Comparison of ENCODE assay signal across 8 mouse cellular contexts in the genomic region with DNA sequence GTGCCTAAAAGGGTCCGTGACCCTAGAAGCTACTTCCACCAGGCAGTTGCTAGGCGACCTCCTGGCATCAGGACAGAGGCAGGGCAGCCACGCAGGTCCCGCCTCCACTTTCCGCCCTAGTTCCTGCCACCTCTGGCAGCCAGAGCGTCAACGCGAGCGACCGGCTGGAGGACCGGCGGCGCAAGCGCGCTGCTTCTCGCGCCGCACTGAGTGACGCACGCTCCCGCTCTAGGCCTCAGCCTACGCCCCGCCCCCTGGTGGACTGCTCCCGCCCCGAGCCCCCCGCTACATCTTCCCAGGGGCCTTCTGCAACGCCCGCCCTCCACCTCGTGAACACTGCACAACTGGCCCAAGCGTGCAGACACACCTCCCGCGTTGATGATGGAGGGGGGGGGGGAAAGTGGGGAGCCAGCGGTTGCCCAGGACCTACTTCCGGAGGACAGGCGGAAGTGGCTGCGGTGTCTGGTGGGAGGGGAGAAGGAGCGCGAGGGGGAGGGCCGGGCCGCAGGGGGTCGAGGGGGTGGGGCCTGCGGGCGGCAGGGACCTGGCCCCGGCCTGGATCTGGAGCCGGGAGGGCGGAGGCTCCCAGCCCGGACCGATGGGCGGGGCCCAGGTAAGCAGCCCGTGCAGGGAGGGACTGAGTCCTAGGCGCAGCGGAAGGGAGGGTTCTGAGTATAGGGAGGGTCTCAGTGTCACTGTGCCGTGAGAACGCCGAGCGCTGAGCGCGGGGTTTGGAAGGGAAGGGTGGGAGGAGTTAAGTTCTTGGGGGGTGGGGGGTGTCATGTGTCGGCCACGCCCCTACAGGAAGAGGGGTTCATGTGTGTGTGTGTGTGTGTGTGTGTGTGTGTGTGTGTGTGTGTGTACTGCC. TPM values are rescaled to one million over a fixed set of nuclear protein-coding genes. Genes with fewer than 3 reads are reported as not detected.
DNase-seq lines count a peak whose midpoint lies in the region; ATAC-seq and TF ChIP-seq lines count a peak whose summit lies in the region.

A gene (plus strand): TSS at position 465 of the 868 bp plus-strand sequence.

- peak; percentile 95 for ATAC-seq in kidney, embryonic 15.5 days (replicated peaks; ENCODE audit: low FRiP score)
- ATAC-seq in liver, embryonic 11.5 days (replicated peaks; ENCODE audit: low FRiP score): peak; percentile 90
- peak; percentile 93 for ATAC-seq in stomach, embryonic 14.5 days (ENCODE audit: insufficient number of reproducible peaks, insufficient read depth, low FRiP score, low read depth)

- H3K27me3 ChIP-seq in heart, embryonic 10.5 days (ENCODE audit: insufficient read depth, poor library complexity, severe bottlenecking): no peaks in the 10 kb centered on the region
- no peaks in the 10 kb centered on the region for H3K27me3 ChIP-seq in kidney, embryonic 15.5 days
- H3K27me3 ChIP-seq in liver, embryonic 11.5 days (replicated peaks; ENCODE audit: control insufficient read depth, insufficient read depth, low read length): no peaks in the 10 kb centered on the region
- no peaks in the 10 kb centered on the region for H3K27me3 ChIP-seq in stomach, embryonic 14.5 days (ENCODE audit: control insufficient read depth, insufficient read depth, low read length)

- H3K4me3 ChIP-seq in bone marrow macrophage, adult 2 months (ENCODE audit: insufficient read depth, low read length): peak within 1 kb of the TSS; percentile 65
- H3K4me3 ChIP-seq in embryonic fibroblast, embryonic 13.5 days (ENCODE audit: insufficient read depth, low read length): peak within 1 kb of the TSS; percentile 77
- peak within 1 kb of the TSS; percentile 66 for H3K4me3 ChIP-seq in heart, embryonic 10.5 days
- peak within 1 kb of the TSS; percentile 53 for H3K4me3 ChIP-seq in kidney, embryonic 15.5 days (replicated peaks)
- H3K4me3 ChIP-seq in liver, embryonic 11.5 days (ENCODE audit: low read depth, low read length): peak within 1 kb of the TSS; percentile 59
- peak within 1 kb of the TSS; percentile 43 for H3K4me3 ChIP-seq in stomach, embryonic 14.5 days (ENCODE audit: low read depth, low read length)

- WGBS in heart, embryonic 10.5 days: under 1% methylated on average over 47 of the region's 60 CpGs
- under 1% methylated on average over 56 of the region's 60 CpGs for WGBS in kidney, embryonic 15.5 days
- WGBS in liver, embryonic 11.5 days: under 1% methylated on average over 57 of the region's 60 CpGs
- WGBS in stomach, embryonic 14.5 days: under 1% methylated on average over 57 of the region's 60 CpGs

- DNase-seq in B cell, adult 2 months: peak; percentile 95
- peak; percentile 99 for DNase-seq in heart, embryonic 10.5 days (ENCODE audit: low spot score)
- peak; percentile 97 for DNase-seq in liver, embryonic 11.5 days (ENCODE audit: low spot score)
- DNase-seq in naive thymus-derived CD4-positive, alpha-beta T cell, adult 2 months (ENCODE audit: low read depth): peak; percentile 96

- peaks cover 34% of the 10 kb centered on the region for H3K4me1 ChIP-seq in bone marrow macrophage, adult 2 months (ENCODE audit: control insufficient read depth, insufficient read depth, low read length)
- peaks cover 14% of the 10 kb centered on the region for H3K4me1 ChIP-seq in embryonic fibroblast, embryonic 13.5 days (ENCODE audit: control insufficient read depth, insufficient read depth, low read length)
- H3K4me1 ChIP-seq in heart, embryonic 10.5 days: peaks cover 36% of the 10 kb centered on the region
- peaks cover 48% of the 10 kb centered on the region for H3K4me1 ChIP-seq in kidney, embryonic 15.5 days
- peaks cover 47% of the 10 kb centered on the region for H3K4me1 ChIP-seq in liver, embryonic 11.5 days (replicated peaks; ENCODE audit: control insufficient read depth, insufficient read depth, low read length)
- H3K4me1 ChIP-seq in stomach, embryonic 14.5 days (ENCODE audit: control insufficient read depth, insufficient read depth, low read length): peaks cover 22% of the 10 kb centered on the region; the same call in 1 of the 2 replicates

- no peak for TF ChIP-seq CTCF in bone marrow macrophage, adult 2 months (IDR thresholded peaks at IDR 0.05; ENCODE audit: low read depth, low read length)
- no peak for TF ChIP-seq CTCF in embryonic fibroblast, embryonic 13.5 days (IDR thresholded peaks at IDR 0.05; ENCODE audit: borderline replicate concordance, insufficient read depth, low read length)

- H3K9ac ChIP-seq in kidney, embryonic 15.5 days: peak within 1 kb of the TSS; percentile 47
- peak within 1 kb of the TSS; percentile 66 for H3K9ac ChIP-seq in liver, embryonic 11.5 days (ENCODE audit: low read depth, low read length)
- peak within 1 kb of the TSS; percentile 42 for H3K9ac ChIP-seq in stomach, embryonic 14.5 days (replicated peaks; ENCODE audit: low read depth, low read length)

- H3K27ac ChIP-seq in bone marrow macrophage, adult 2 months (ENCODE audit: insufficient read depth, low read depth, low read length): peak within 1 kb of the TSS; percentile 96
- peak within 1 kb of the TSS; percentile 94 for H3K27ac ChIP-seq in embryonic fibroblast, embryonic 13.5 days (ENCODE audit: insufficient read depth, low read length)
- peak within 1 kb of the TSS; percentile 92 for H3K27ac ChIP-seq in heart, embryonic 10.5 days
- peak within 1 kb of the TSS; percentile 95 for H3K27ac ChIP-seq in kidney, embryonic 15.5 days
- peak within 1 kb of the TSS; percentile 86 for H3K27ac ChIP-seq in liver, embryonic 11.5 days (ENCODE audit: low read depth, low read length)
- H3K27ac ChIP-seq in stomach, embryonic 14.5 days (ENCODE audit: low read length): peak within 1 kb of the TSS; percentile 87

- no peak for TF ChIP-seq POLR2A in bone marrow macrophage, adult 2 months (IDR thresholded peaks at IDR 0.05; ENCODE audit: borderline replicate concordance, low read depth, low read length)
- TF ChIP-seq POLR2A in embryonic fibroblast, embryonic 13.5 days (IDR thresholded peaks at IDR 0.05; ENCODE audit: low read depth, low read length): peak; percentile 83

- H3K36me3 ChIP-seq in heart, embryonic 10.5 days: no peaks in the 10 kb centered on the region
- no peaks in the 10 kb centered on the region for H3K36me3 ChIP-seq in kidney, embryonic 15.5 days
- H3K36me3 ChIP-seq in liver, embryonic 11.5 days (ENCODE audit: control insufficient read depth, insufficient read depth, low read length): no peaks in the 10 kb centered on the region
- H3K36me3 ChIP-seq in stomach, embryonic 14.5 days (ENCODE audit: control insufficient read depth, insufficient read depth, low read length): no peaks in the 10 kb centered on the region

- no peaks in the 10 kb centered on the region for H3K9me3 ChIP-seq in heart, embryonic 10.5 days
- 0 out of 2 replicates have a peak, but pooled peaks cover 3% of the 10 kb centered on the region for H3K9me3 ChIP-seq in kidney, embryonic 15.5 days (replicated peaks)
- H3K9me3 ChIP-seq in liver, embryonic 11.5 days (ENCODE audit: control insufficient read depth, low read length): no peaks in the 10 kb centered on the region
- no peaks in the 10 kb centered on the region for H3K9me3 ChIP-seq in stomach, embryonic 14.5 days (ENCODE audit: control insufficient read depth, low read depth, low read length)

- peak within 1 kb of the TSS; percentile 67 for H3K4me2 ChIP-seq in kidney, embryonic 15.5 days
- H3K4me2 ChIP-seq in liver, embryonic 11.5 days: peak within 1 kb of the TSS; percentile 86
- peak within 1 kb of the TSS; percentile 62 for H3K4me2 ChIP-seq in stomach, embryonic 14.5 days (replicated peaks; ENCODE audit: low read depth, low read length)

RNA-seq across cellular contexts. Expression of the gene that starts here (rescaled TPM):
- 76.3 and 89.8 TPM in 2 replicates for polyA plus RNA-seq in bone marrow macrophage, adult 2 months (2012; ENCODE audit: insufficient read depth, insufficient read length, missing spikeins)
- 79.0 and 92.6 TPM in 2 replicates for polyA plus RNA-seq in embryonic fibroblast, embryonic 13.5 days (2011; ENCODE audit: insufficient read length, low read depth, missing spikeins)
- polyA plus RNA-seq in heart, embryonic 10.5 days (2016; fragmentation: Nextera tagmentation; extraction: Ambion mirVana): 41.1 and 46.9 TPM in 2 replicates
- 66.7 and 75.0 TPM in 2 replicates for polyA plus RNA-seq in kidney, embryonic 15.5 days (2015; fragmentation: Nextera tagmentation; extraction: Ambion mirVana)
- polyA plus RNA-seq in liver, embryonic 11.5 days (2014; fragmentation: Nextera tagmentation; extraction: Ambion mirVana): 41.7 and 43.3 TPM in 2 replicates
- polyA plus RNA-seq in stomach, embryonic 14.5 days (2014; fragmentation: Nextera tagmentation; extraction: Ambion mirVana): 55.0 and 62.5 TPM in 2 replicates

Comparison
In these comparisons a context has a peak if more than half of its experiments do, and no peak if none do; other contexts are left out.
1. Peak in every context shown above with its lines: DNase-seq, ATAC-seq, H3K4me3 ChIP-seq and H3K27ac ChIP-seq.